Mouse (Mus musculus) thymus, postnatal 25 days (tissue): ENCODE measurements around the gene Nxpe3.
A peak's percentile ranks its signal among the peaks of the same experiment; 100 is the strongest.

ENCODE experiments used
- DNase-seq: peaks from one replicate; pipeline ENCODE4 v3.0.0; 2022

The Nxpe3 gene

GRCm38 (mm10) chr16:55894893-55895650, at the start of gene Nxpe3:
Gene Nxpe3, minus strand, starts transcription at chr16:55895285.
- peak; percentile 91 for DNase-seq

- no peak for DNase-seq
Observed at GRCm38 (mm10) chr16:55940781-55941180, 45.7 kb upstream of the Nxpe3 start.

GRCm38 (mm10) chr16:55939703-55940102, 44.6 kb upstream of the Nxpe3 start:
- peak; percentile 66 for DNase-seq

- DNase-seq = no peak
Observed at GRCm38 (mm10) chr16:55938761-55939160, 43.7 kb upstream of the Nxpe3 start.

GRCm38 (mm10) chr16:55934453-55935037, 39.5 kb upstream of the Nxpe3 start, which contains the start of gene Cep97:
Gene Cep97, minus strand, starts transcription at chr16:55934855.
- peak; percentile 93 for DNase-seq

- DNase-seq = peak; percentile 75
Observed at GRCm38 (mm10) chr16:55933681-55934343, 38.7 kb upstream of the Nxpe3 start.

- DNase-seq = no peak
Observed at GRCm38 (mm10) chr16:55924010-55924409, 28.9 kb upstream of the Nxpe3 start.

- DNase-seq = no peak
Observed at GRCm38 (mm10) chr16:55922079-55922478, 27.0 kb upstream of the Nxpe3 start.

GRCm38 (mm10) chr16:55914716-55915115, 19.6 kb upstream of the Nxpe3 start:
- DNase-seq = no peak

- DNase-seq = no peak
Observed at GRCm38 (mm10) chr16:55910208-55910793, 15.2 kb upstream of the Nxpe3 start.

GRCm38 (mm10) chr16:55906928-55907679, 12.0 kb upstream of the Nxpe3 start:
- no peak for DNase-seq

GRCm38 (mm10) chr16:55905370-55905769, 10.3 kb upstream of the Nxpe3 start:
- no peak for DNase-seq

- DNase-seq = no peak
Observed at GRCm38 (mm10) chr16:55901839-55902756, 7.0 kb upstream of the Nxpe3 start.

- DNase-seq = no peak
Observed at GRCm38 (mm10) chr16:55898385-55899002, 3.4 kb upstream of the Nxpe3 start.

- no peak for DNase-seq
Observed at GRCm38 (mm10) chr16:55895651-55896095, 588 bp upstream of the Nxpe3 start.

GRCm38 (mm10) chr16:55894536-55894892, 571 bp downstream of the Nxpe3 start:
- DNase-seq = no peak

- DNase-seq = no peak
Observed at GRCm38 (mm10) chr16:55893410-55894107, 1.5 kb downstream of the Nxpe3 start.

GRCm38 (mm10) chr16:55892484-55892883, 2.6 kb downstream of the Nxpe3 start:
- no peak for DNase-seq

- peak; percentile 33 for DNase-seq
Observed at GRCm38 (mm10) chr16:55891346-55891745, 3.7 kb downstream of the Nxpe3 start.

- DNase-seq = no peak
Observed at GRCm38 (mm10) chr16:55890346-55891136, 4.5 kb downstream of the Nxpe3 start.
